Comparison of ENCODE assay signal across 12 mouse cellular contexts in genomic region chr9:40460781-40461180, GRCm38 (mm10).
DNase-seq lines count a peak whose midpoint lies in the region; ATAC-seq and TF ChIP-seq lines count a peak whose summit lies in the region.
"Had no signal": no experiment of that assay in that cellular context is flagged by ENCODE, and none has a peak within 500 bp of the region (broad histone marks: within the 10 kb centered on the region; RNA-seq: fewer than 3 reads in every experiment).

No protein-coding gene starts in this region.

- no peak overlapping the region for H3K27ac ChIP-seq in midbrain, embryonic 11.5 days (ENCODE audit: low read depth, low read length)
- H3K27ac ChIP-seq in midbrain, postnatal 0 days (ENCODE audit: low read depth, low read length): no peak overlapping the region
- 0 out of 2 replicates have a peak overlapping the region, but pooled peaks have one; percentile 29 for H3K27ac ChIP-seq in heart, embryonic 11.5 days (ENCODE audit: low read depth, low read length)
- H3K27ac ChIP-seq: hindbrain, embryonic 15.5 days had no signal

- ATAC-seq in midbrain, embryonic 11.5 days (ENCODE audit: low FRiP score): no peak
- no peak for ATAC-seq in midbrain, postnatal 0 days (ENCODE audit: low FRiP score)
- ATAC-seq in heart, embryonic 11.5 days (replicated peaks; ENCODE audit: insufficient number of reproducible peaks, low FRiP score, low TSS enrichment): 0 out of 2 replicates have a peak, but pooled peaks have one; percentile 18
- ATAC-seq in cerebellum, adult (ENCODE audit: insufficient number of reproducible peaks, low FRiP score, low TSS enrichment): no peak
- ATAC-seq: midbrain, embryonic 16.5 days had no signal

- no peaks in the 10 kb centered on the region for H3K79me2 ChIP-seq in myocyte (ENCODE audit: control insufficient read depth, insufficient read depth)

- H3K4me2 ChIP-seq in midbrain, embryonic 11.5 days: no peak overlapping the region
- no peak overlapping the region for H3K4me2 ChIP-seq in midbrain, postnatal 0 days (ENCODE audit: low read depth, low read length, poor library complexity, severe bottlenecking)
- peak overlapping the region; percentile 19; the same call in 1 of the 2 replicates for H3K4me2 ChIP-seq in heart, embryonic 11.5 days
- H3K4me2 ChIP-seq in myocyte (ENCODE audit: low read depth): peak overlapping the region; percentile 44
- H3K4me2 ChIP-seq: hindbrain, embryonic 15.5 days; kidney, embryonic 15.5 days had no signal

- peaks cover 7% of the 10 kb centered on the region for H3K4me1 ChIP-seq in midbrain, embryonic 11.5 days (ENCODE audit: control insufficient read depth, insufficient read depth, low read length)
- no peaks in the 10 kb centered on the region for H3K4me1 ChIP-seq in midbrain, postnatal 0 days (ENCODE audit: insufficient read depth, low read length)
- peaks cover 16% of the 10 kb centered on the region; the same call in 1 of the 2 replicates for H3K4me1 ChIP-seq in heart, embryonic 11.5 days (ENCODE audit: control insufficient read depth, insufficient read depth, low read length)
- H3K4me1 ChIP-seq in lung, adult 2 months (ENCODE audit: control insufficient read depth, insufficient read depth, low read length): no peaks in the 10 kb centered on the region

- H3K9ac ChIP-seq in midbrain, embryonic 11.5 days (ENCODE audit: low read length): no peak overlapping the region
- no peak overlapping the region for H3K9ac ChIP-seq in midbrain, postnatal 0 days (replicated peaks; ENCODE audit: low read length, poor library complexity, severe bottlenecking)
- peak overlapping the region; percentile 10; the same call in 1 of the 2 replicates for H3K9ac ChIP-seq in heart, embryonic 11.5 days (ENCODE audit: low read depth, low read length)
- H3K9ac ChIP-seq: hindbrain, embryonic 15.5 days; kidney, embryonic 15.5 days had no signal

- no peaks in the 10 kb centered on the region for H3K9me3 ChIP-seq in midbrain, embryonic 11.5 days (ENCODE audit: control insufficient read depth, low read length)
- H3K9me3 ChIP-seq in midbrain, postnatal 0 days (ENCODE audit: low read length): no peaks in the 10 kb centered on the region
- no peaks in the 10 kb centered on the region for H3K9me3 ChIP-seq in heart, embryonic 11.5 days (replicated peaks; ENCODE audit: control insufficient read depth, low read length)
- H3K9me3 ChIP-seq: hindbrain, embryonic 15.5 days; kidney, embryonic 15.5 days had no signal

- WGBS in midbrain, embryonic 11.5 days: 46% methylated on average over 6 of the region's 6 CpGs
- WGBS in midbrain, postnatal 0 days: 49% methylated on average over 6 of the region's 6 CpGs
- 16% methylated on average over 6 of the region's 6 CpGs for WGBS in heart, embryonic 11.5 days (ENCODE audit: insufficient replicate concordance)
- WGBS in lung, adult 2 months: 23% methylated on average over 6 of the region's 6 CpGs

- H3K27me3 ChIP-seq in midbrain, embryonic 11.5 days (ENCODE audit: control insufficient read depth, insufficient read depth, low read length): peaks cover 4% of the 10 kb centered on the region; the same call in 1 of the 2 replicates
- no peaks in the 10 kb centered on the region for H3K27me3 ChIP-seq in midbrain, postnatal 0 days (ENCODE audit: insufficient read depth, low read length)
- 0 out of 2 replicates have a peak, but pooled peaks cover 2% of the 10 kb centered on the region for H3K27me3 ChIP-seq in heart, embryonic 11.5 days (ENCODE audit: control insufficient read depth, insufficient read depth, low read length)
- no peaks in the 10 kb centered on the region for H3K27me3 ChIP-seq in myocyte (ENCODE audit: control insufficient read depth, insufficient read depth, insufficient read length)
- H3K27me3 ChIP-seq: kidney, embryonic 15.5 days had no signal

- no peak for TF ChIP-seq CTCF in midbrain, postnatal 0 days (IDR thresholded peaks at IDR 0.05)
- TF ChIP-seq CTCF in lung, adult 2 months (IDR thresholded peaks at IDR 0.05; ENCODE audit: insufficient read depth, low read length): no peak

- H3K4me3 ChIP-seq in midbrain, embryonic 11.5 days (ENCODE audit: low read depth, low read length): no peak overlapping the region
- H3K4me3 ChIP-seq in midbrain, postnatal 0 days (ENCODE audit: low read depth, low read length): no peak overlapping the region
- no peak overlapping the region for H3K4me3 ChIP-seq in heart, embryonic 11.5 days (ENCODE audit: low read depth, low read length)
- no peak overlapping the region for H3K4me3 ChIP-seq in myocyte
- H3K4me3 ChIP-seq in lung, adult 2 months (replicated peaks; ENCODE audit: extremely low read depth, low read depth, low read length): no peak overlapping the region
- H3K4me3 ChIP-seq: hindbrain, embryonic 15.5 days; kidney, embryonic 15.5 days had no signal

- H3ac ChIP-seq in myocyte (ENCODE audit: control insufficient read depth, insufficient read length): no peak overlapping the region

- DNase-seq in midbrain, embryonic 11.5 days (ENCODE audit: low spot score, missing footprints): peak; percentile 66
- DNase-seq in midbrain, postnatal 0 days (ENCODE audit: low spot score): no peak
- DNase-seq in adrenal gland, postnatal 36 days: peak; percentile 79 to 83
- no peak for DNase-seq in lung, adult 2 months
- DNase-seq in layer of hippocampus, adult 8-10 months (ENCODE audit: low spot score in 2 of 2): no peak
- DNase-seq: thymus, adult 18-20 months had no signal

- no peak for TF ChIP-seq POLR2A in myocyte (IDR thresholded peaks at IDR 0.05; ENCODE audit: insufficient read length, low read depth)
- no peak for TF ChIP-seq POLR2A in lung, adult 2 months (IDR thresholded peaks at IDR 0.05; ENCODE audit: borderline replicate concordance, extremely low read depth, low read depth, low read length)

- H3K36me3 ChIP-seq in midbrain, embryonic 11.5 days (ENCODE audit: control insufficient read depth, insufficient read depth, low read length): no peaks in the 10 kb centered on the region
- no peaks in the 10 kb centered on the region for H3K36me3 ChIP-seq in midbrain, postnatal 0 days (ENCODE audit: insufficient read depth, low read length)
- H3K36me3 ChIP-seq in heart, embryonic 11.5 days (ENCODE audit: control insufficient read depth, insufficient read depth, low read length): no peaks in the 10 kb centered on the region
- H3K36me3 ChIP-seq in myocyte (ENCODE audit: control insufficient read depth, insufficient read depth): no peaks in the 10 kb centered on the region
- H3K36me3 ChIP-seq: hindbrain, embryonic 15.5 days; kidney, embryonic 15.5 days had no signal

TF ChIP-seq in myocyte, 11 proteins besides CTCF, POLR2A, EP300 and RAD21:
- no peak for TF ChIP-seq POLR2AphosphoS2 (IDR thresholded peaks at IDR 0.05; ENCODE audit: insufficient read length, low read depth)
- TF ChIP-seq USF1 (IDR thresholded peaks at IDR 0.05; ENCODE audit: low read depth): peak; percentile 9
- no peak for TF ChIP-seq MYOG (IDR thresholded peaks at IDR 0.05; ENCODE audit: control insufficient read depth in 1 of 3, insufficient read depth in 1 of 3, insufficient read length in 2 of 3, low read depth in 2 of 3)
- TF ChIP-seq SRF (IDR thresholded peaks at IDR 0.05; ENCODE audit: control insufficient read depth, insufficient read length, low read depth): no peak

Comparison
In these comparisons a context has a peak if more than half of its experiments do, and no peak if none do; other contexts are left out.
1. DNase-seq: peak in midbrain, embryonic 11.5 days (single experiment) and adrenal gland, postnatal 36 days (2 of 2); none in midbrain, postnatal 0 days (single experiment), lung, adult 2 months (single experiment) and layer of hippocampus, adult 8-10 months (0 of 2).
2. H3K4me2 ChIP-seq: peak in heart, embryonic 11.5 days (single experiment) and myocyte (single experiment); none in midbrain, embryonic 11.5 days (single experiment) and midbrain, postnatal 0 days (single experiment).